ENCODE assay signal across 13 mouse cellular contexts in genomic region chr3:149348459-149348971, GRCm38 (mm10).
A peak's percentile ranks its signal among the peaks of the same experiment; 100 is the strongest.
DNase-seq lines count a peak whose midpoint lies in the region; ATAC-seq and TF ChIP-seq lines count a peak whose summit lies in the region.
"Had no signal": no experiment of that assay in that cellular context is flagged by ENCODE, and none has a peak within 500 bp of the region (broad histone marks: within the 10 kb centered on the region; RNA-seq: fewer than 3 reads in every experiment).

No protein-coding gene starts in this region.

- H3K4me2 ChIP-seq in heart, embryonic 16.5 days (ENCODE audit: low read depth, low read length): no peak overlapping the region
- H3K4me2 ChIP-seq in lung, postnatal 0 days (replicated peaks; ENCODE audit: low read depth, low read length): no peak overlapping the region
- H3K4me2 ChIP-seq in liver, embryonic 11.5 days: no peak overlapping the region
- H3K4me2 ChIP-seq: hindbrain, embryonic 15.5 days; midbrain, embryonic 13.5 days had no signal

- DNase-seq in heart, postnatal 4 days: no peak
- peak; percentile 59 for DNase-seq in lung, postnatal 0 days (ENCODE audit: low spot score)
- no peak for DNase-seq in lung, adult 18-20 months
- peak; percentile 22 for DNase-seq in lung, postnatal 10 days
- no peak for DNase-seq in liver, embryonic 11.5 days (ENCODE audit: low spot score)
- DNase-seq in thymus, postnatal 0 days (ENCODE audit: low spot score): no peak
- DNase-seq: cerebellum, postnatal 10 days; forebrain, postnatal 0 days; liver, postnatal 0 days had no signal

- TF ChIP-seq CTCF in lung, postnatal 0 days (IDR thresholded peaks at IDR 0.05): no peak

- TF ChIP-seq EP300 in lung, postnatal 0 days (IDR thresholded peaks at IDR 0.05): peak; percentile 91

- no peak overlapping the region for H3K9ac ChIP-seq in heart, embryonic 16.5 days (ENCODE audit: low read length)
- no peak overlapping the region for H3K9ac ChIP-seq in lung, postnatal 0 days (replicated peaks; ENCODE audit: low read depth)
- no peak overlapping the region for H3K9ac ChIP-seq in liver, embryonic 11.5 days (ENCODE audit: low read depth, low read length)
- H3K9ac ChIP-seq: forebrain, postnatal 0 days; hindbrain, embryonic 15.5 days; liver, postnatal 0 days; midbrain, embryonic 13.5 days had no signal

- 35% methylated on average over 1 of the region's 1 CpGs for WGBS in heart, embryonic 16.5 days
- WGBS in lung, postnatal 0 days: 41% methylated on average over 1 of the region's 1 CpGs
- WGBS in liver, embryonic 11.5 days: 53% methylated on average over 1 of the region's 1 CpGs

- no peaks in the 10 kb centered on the region for H3K36me3 ChIP-seq in heart, embryonic 16.5 days (ENCODE audit: control insufficient read depth, insufficient read depth)
- no peaks in the 10 kb centered on the region for H3K36me3 ChIP-seq in lung, postnatal 0 days (ENCODE audit: insufficient read depth, low read length)
- H3K36me3 ChIP-seq in liver, embryonic 11.5 days (ENCODE audit: control insufficient read depth, insufficient read depth, low read length): no peaks in the 10 kb centered on the region
- H3K36me3 ChIP-seq: hindbrain, embryonic 15.5 days; midbrain, embryonic 13.5 days had no signal

- H3K4me1 ChIP-seq in heart, embryonic 16.5 days (ENCODE audit: control insufficient read depth, insufficient read depth, low read length): peaks cover 27% of the 10 kb centered on the region
- no peaks in the 10 kb centered on the region for H3K4me1 ChIP-seq in lung, postnatal 0 days (ENCODE audit: insufficient read depth, low read depth, low read length)
- H3K4me1 ChIP-seq in liver, embryonic 11.5 days (replicated peaks; ENCODE audit: control insufficient read depth, insufficient read depth, low read length): no peaks in the 10 kb centered on the region
- H3K4me1 ChIP-seq: hindbrain, embryonic 15.5 days; midbrain, embryonic 13.5 days had no signal

- H3K9me3 ChIP-seq in heart, embryonic 16.5 days (replicated peaks; ENCODE audit: control insufficient read depth, low read length): no peaks in the 10 kb centered on the region
- H3K9me3 ChIP-seq in lung, postnatal 0 days (ENCODE audit: low read length): no peaks in the 10 kb centered on the region
- no peaks in the 10 kb centered on the region for H3K9me3 ChIP-seq in liver, embryonic 11.5 days (ENCODE audit: control insufficient read depth, low read length)
- H3K9me3 ChIP-seq: hindbrain, embryonic 15.5 days; midbrain, embryonic 13.5 days had no signal

- ATAC-seq in heart, embryonic 16.5 days (replicated peaks; ENCODE audit: extremely low read depth, insufficient read depth, low FRiP score): no peak
- peak; percentile 65 for ATAC-seq in lung, postnatal 0 days
- no peak for ATAC-seq in liver, embryonic 11.5 days (replicated peaks; ENCODE audit: low FRiP score)
- ATAC-seq: forebrain, postnatal 0 days; midbrain, embryonic 13.5 days had no signal

- peak overlapping the region; percentile 51 for H3K27ac ChIP-seq in heart, embryonic 16.5 days (ENCODE audit: low read length)
- peak overlapping the region; percentile 58; the same call in 1 of the 2 replicates for H3K27ac ChIP-seq in lung, postnatal 0 days (ENCODE audit: low read length)
- no peak overlapping the region for H3K27ac ChIP-seq in liver, embryonic 11.5 days (ENCODE audit: low read depth, low read length)
- H3K27ac ChIP-seq: hindbrain, embryonic 15.5 days; midbrain, embryonic 13.5 days had no signal

- no peak overlapping the region for H3K4me3 ChIP-seq in heart, embryonic 16.5 days (ENCODE audit: low read length)
- H3K4me3 ChIP-seq in lung, postnatal 0 days (ENCODE audit: low read depth, low read length): no peak overlapping the region
- no peak overlapping the region for H3K4me3 ChIP-seq in liver, embryonic 11.5 days (ENCODE audit: low read depth, low read length)
- H3K4me3 ChIP-seq: hindbrain, embryonic 15.5 days; midbrain, embryonic 13.5 days; myocyte had no signal

- H3K27me3 ChIP-seq in heart, embryonic 16.5 days (ENCODE audit: control insufficient read depth, insufficient read depth, low read length): no peaks in the 10 kb centered on the region
- no peaks in the 10 kb centered on the region for H3K27me3 ChIP-seq in lung, postnatal 0 days (replicated peaks; ENCODE audit: insufficient read depth, low read length)
- no peaks in the 10 kb centered on the region for H3K27me3 ChIP-seq in liver, embryonic 11.5 days (replicated peaks; ENCODE audit: control insufficient read depth, insufficient read depth, low read length)
- H3K27me3 ChIP-seq: hindbrain, embryonic 15.5 days had no signal

Comparison
In these comparisons a context has a peak if more than half of its experiments do, and no peak if none do; other contexts are left out.
1. DNase-seq: peak in lung, postnatal 0 days (single experiment) and lung, postnatal 10 days (single experiment); none in heart, postnatal 4 days (single experiment), lung, adult 18-20 months (0 of 2), liver, embryonic 11.5 days (single experiment) and thymus, postnatal 0 days (single experiment).